Mouse (Mus musculus): ENCODE results near the gene Tle2. TPM values are rescaled to one million over a fixed set of nuclear protein-coding genes. Genes with fewer than 3 reads are reported as not detected.
A peak's percentile ranks its signal among the peaks of the same experiment; 100 is the strongest.

The Tle2 gene
- polyA plus RNA-seq, 1 experiment from 2014 or later, result 29.7 TPM

DNA sequence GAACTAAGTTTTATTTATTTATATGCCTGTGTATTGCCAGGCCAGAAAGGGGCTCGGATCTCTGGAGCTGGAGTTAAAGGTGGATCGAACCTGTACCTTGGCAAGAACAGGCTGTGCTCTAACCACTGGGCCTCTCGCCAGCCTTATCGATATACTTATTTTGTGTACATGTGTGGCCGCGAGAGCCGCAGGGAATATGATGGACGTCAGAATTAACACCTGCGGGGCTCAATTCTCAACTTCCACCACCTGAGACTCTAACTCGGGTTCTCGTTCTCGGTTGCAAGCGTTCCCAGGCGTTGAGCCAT lies 31.3 kb downstream of the Tle2 start:
- ATAC-seq (ENCODE audit: low FRiP score), result 0 out of 2 replicates have a peak, but pooled peaks have one; percentile 9
- Histone ChIP-seq H3K4me1 (replicated peaks; ENCODE audit: control insufficient read depth, insufficient read depth, low read length) (peaks cover 15% of the 10 kb centered on the region), H3K4me2 (replicated peaks) (peak overlapping the region; percentile 69), H3K27ac (peak overlapping the region; percentile 90), H3K9me3 (ENCODE audit: control insufficient read depth, low read length) (no peaks in the 10 kb centered on the region), H3K36me3 (replicated peaks; ENCODE audit: control insufficient read depth, insufficient read depth) (no peaks in the 10 kb centered on the region), H3K9ac (peak overlapping the region; percentile 57), H3K4me3 (replicated peaks; ENCODE audit: low read length) (peak overlapping the region; percentile 34), H3K27me3 (ENCODE audit: control insufficient read depth, insufficient read depth, low read length) (0 out of 2 replicates have a peak, but pooled peaks cover 5% of the 10 kb centered on the region)
- no peak for DNase-seq (ENCODE audit: low spot score)
- WGBS, result 1% methylated on average over 14 of the region's 14 CpGs

DNA sequence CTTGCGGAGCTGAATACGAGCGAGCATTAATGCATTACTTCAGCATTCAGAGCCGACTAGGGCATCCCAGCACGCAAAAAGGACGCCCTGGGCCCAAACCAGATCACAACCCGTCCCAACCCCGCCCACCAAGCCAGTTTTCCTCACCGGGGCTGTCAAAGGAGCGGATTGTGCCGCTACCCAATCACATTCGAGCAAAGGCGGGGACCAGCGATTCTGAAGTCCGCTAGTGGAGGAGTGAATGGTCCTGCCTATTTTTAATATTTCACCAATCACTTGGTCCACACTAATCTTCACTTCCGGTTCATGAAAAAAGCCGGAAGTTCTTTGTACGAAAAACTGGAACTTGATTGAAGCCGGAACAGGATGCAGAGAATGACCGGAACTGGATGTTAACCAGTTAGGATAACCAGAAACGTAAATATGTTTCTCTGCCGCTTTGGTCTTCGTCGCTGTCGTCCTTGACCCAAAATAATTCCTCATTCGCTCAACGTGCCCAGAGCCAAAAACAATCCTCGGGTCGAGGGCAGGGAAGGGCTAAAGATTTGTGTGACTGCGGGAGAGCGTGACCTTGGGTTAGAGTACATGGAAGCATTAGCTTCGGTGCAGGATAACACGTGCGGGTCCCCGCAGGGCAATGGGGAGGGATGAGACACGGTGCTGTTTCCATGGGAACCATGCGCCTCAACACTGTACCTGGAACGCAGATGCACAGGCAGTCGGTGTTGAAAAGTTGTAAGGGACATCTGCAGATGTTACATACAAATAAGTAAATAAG lies 31.8 kb downstream of the Tle2 start, which contains the start of gene BC025920:
BC025920 (plus strand) TSS at position 297 of the 778 bp plus-strand sequence.
- under 1% methylated on average over 39 of the region's 39 CpGs for WGBS
- DNase-seq (ENCODE audit: low spot score) (peak; percentile 93), ATAC-seq (ENCODE audit: low FRiP score) (peak; percentile 91)
- Histone ChIP-seq H3K27ac (peak within 1 kb of the TSS; percentile 90), H3K4me1 (replicated peaks; ENCODE audit: control insufficient read depth, insufficient read depth, low read length) (peaks cover 13% of the 10 kb centered on the region), H3K9me3 (ENCODE audit: control insufficient read depth, low read length) (no peaks in the 10 kb centered on the region), H3K9ac (peak within 1 kb of the TSS; percentile 64), H3K36me3 (replicated peaks; ENCODE audit: control insufficient read depth, insufficient read depth) (no peaks in the 10 kb centered on the region), H3K4me3 (replicated peaks; ENCODE audit: low read length) (peak within 1 kb of the TSS; percentile 46), H3K27me3 (ENCODE audit: control insufficient read depth, insufficient read depth, low read length) (0 out of 2 replicates have a peak, but pooled peaks cover 5% of the 10 kb centered on the region), H3K4me2 (replicated peaks) (peak within 1 kb of the TSS; percentile 80)

DNA sequence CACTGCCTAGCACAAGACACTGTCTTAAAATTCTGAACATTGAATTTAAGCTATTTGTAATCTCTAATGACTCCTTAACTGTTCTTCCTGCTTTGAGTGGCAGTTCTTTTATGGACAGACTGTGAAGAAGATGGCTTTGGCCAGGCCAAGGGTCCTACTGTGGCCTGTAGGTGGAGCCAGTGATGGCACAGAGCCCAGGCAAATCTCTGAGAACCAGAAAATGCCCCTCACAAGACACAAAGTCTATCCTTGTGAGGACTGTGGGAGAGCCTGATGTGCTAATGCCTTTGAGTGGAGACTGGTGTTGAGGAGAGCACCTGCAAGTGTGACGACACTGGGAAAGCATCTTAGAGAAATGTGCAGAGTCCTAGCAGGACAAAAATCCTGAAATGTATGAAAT lies 33.9 kb downstream of the Tle2 start:
- Histone ChIP-seq H3K36me3 (replicated peaks; ENCODE audit: control insufficient read depth, insufficient read depth) (no peaks in the 10 kb centered on the region), H3K4me2 (replicated peaks) (no peak overlapping the region), H3K9me3 (ENCODE audit: control insufficient read depth, low read length) (no peaks in the 10 kb centered on the region), H3K27me3 (ENCODE audit: control insufficient read depth, insufficient read depth, low read length) (no peaks in the 10 kb centered on the region), H3K27ac (no peak overlapping the region), H3K9ac (no peak overlapping the region), H3K4me3 (replicated peaks; ENCODE audit: low read length) (no peak overlapping the region), H3K4me1 (replicated peaks; ENCODE audit: control insufficient read depth, insufficient read depth, low read length) (peaks cover 13% of the 10 kb centered on the region)
- WGBS, result 94% methylated on average over 1 of the region's 1 CpGs
- ATAC-seq (ENCODE audit: low FRiP score), result no peak
- DNase-seq (ENCODE audit: low spot score), result no peak

DNA sequence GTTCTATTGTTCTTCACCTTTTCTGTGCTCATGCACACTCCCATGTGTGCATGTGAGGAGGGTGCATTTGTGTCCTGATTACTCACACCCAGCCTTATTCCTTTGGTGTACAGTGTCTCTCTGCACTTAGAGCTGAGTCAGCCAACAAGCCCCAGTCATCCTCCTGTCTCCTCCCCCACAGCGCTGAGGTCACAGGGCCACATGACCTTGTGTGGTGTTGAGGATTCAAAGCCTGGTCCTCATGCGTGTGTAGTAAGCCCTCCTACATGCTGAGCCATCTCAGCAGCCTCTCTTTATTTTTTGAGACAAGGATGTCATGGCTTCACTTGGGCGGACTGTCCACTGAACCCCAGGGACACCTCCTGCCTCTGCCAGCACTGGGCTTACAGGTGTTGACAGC lies 38.4 kb downstream of the Tle2 start:
- no peak overlapping the region for H3K27ac ChIP-seq
- no peaks in the 10 kb centered on the region for H3K4me1 ChIP-seq (replicated peaks; ENCODE audit: control insufficient read depth, insufficient read depth, low read length)
- ATAC-seq (ENCODE audit: low FRiP score) (no peak), DNase-seq (ENCODE audit: low spot score) (no peak)
- no peak overlapping the region for H3K4me3 ChIP-seq (replicated peaks; ENCODE audit: low read length)
- H3K9ac ChIP-seq, result no peak overlapping the region
- no peaks in the 10 kb centered on the region for H3K27me3 ChIP-seq (ENCODE audit: control insufficient read depth, insufficient read depth, low read length)
- WGBS, result 75% methylated on average over 3 of the region's 3 CpGs
- no peaks in the 10 kb centered on the region for H3K9me3 ChIP-seq (ENCODE audit: control insufficient read depth, low read length)
- no peak overlapping the region for H3K4me2 ChIP-seq (replicated peaks)
- no peaks in the 10 kb centered on the region for H3K36me3 ChIP-seq (replicated peaks; ENCODE audit: control insufficient read depth, insufficient read depth)

DNA sequence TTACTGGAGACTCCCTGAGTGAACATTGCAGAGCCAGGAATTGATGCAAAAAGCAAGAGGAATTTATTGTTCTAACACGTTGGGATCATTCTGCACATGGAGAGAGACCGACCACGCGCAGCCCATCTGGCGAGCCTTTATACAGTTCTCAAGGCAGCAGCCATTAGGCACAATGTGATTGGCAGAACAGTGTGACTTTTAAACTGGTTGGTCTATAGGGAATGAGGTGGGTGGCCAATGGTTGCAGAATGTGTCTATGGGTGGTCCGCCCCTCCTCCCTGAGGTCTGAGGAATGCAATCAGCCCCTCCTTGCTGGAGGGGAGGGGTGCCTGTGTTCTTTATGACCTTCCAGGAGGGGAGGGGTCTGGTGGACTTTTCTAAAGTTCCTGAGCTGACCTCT lies 41.1 kb downstream of the Tle2 start:
- Histone ChIP-seq H3K4me1 (replicated peaks; ENCODE audit: control insufficient read depth, insufficient read depth, low read length) (no peaks in the 10 kb centered on the region), H3K4me3 (replicated peaks; ENCODE audit: low read length) (no peak overlapping the region), H3K9ac (no peak overlapping the region), H3K27me3 (ENCODE audit: control insufficient read depth, insufficient read depth, low read length) (no peaks in the 10 kb centered on the region), H3K27ac (no peak overlapping the region), H3K4me2 (replicated peaks) (no peak overlapping the region), H3K9me3 (ENCODE audit: control insufficient read depth, low read length) (no peaks in the 10 kb centered on the region), H3K36me3 (replicated peaks; ENCODE audit: control insufficient read depth, insufficient read depth) (no peaks in the 10 kb centered on the region)
- 62% methylated on average over 6 of the region's 6 CpGs for WGBS
- no peak for ATAC-seq (ENCODE audit: low FRiP score)
- no peak for DNase-seq (ENCODE audit: low spot score)

DNA sequence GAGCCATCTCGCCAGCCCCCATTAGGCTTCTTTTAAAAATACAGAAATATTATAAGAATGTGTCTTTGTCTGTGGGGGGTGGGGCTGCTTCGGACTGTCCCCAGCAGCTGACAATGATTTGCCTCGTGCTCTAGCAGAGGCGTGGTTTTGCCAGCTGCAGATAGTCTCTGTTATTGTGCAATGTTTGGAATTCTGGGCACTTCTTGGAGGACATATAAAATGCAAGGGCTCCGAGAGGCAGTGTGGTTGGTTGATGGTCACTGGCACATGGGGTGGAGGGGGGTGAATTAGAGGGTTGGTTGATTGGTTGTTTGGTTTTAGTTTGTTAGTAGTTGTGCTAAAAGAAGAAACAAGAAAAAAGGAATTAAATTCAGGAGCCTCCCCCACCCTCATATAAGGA lies 45.6 kb downstream of the Tle2 start:
- Histone ChIP-seq H3K4me3 (replicated peaks; ENCODE audit: low read length) (no peak overlapping the region), H3K9ac (no peak overlapping the region), H3K9me3 (ENCODE audit: control insufficient read depth, low read length) (no peaks in the 10 kb centered on the region), H3K27me3 (ENCODE audit: control insufficient read depth, insufficient read depth, low read length) (no peaks in the 10 kb centered on the region), H3K27ac (no peak overlapping the region), H3K36me3 (replicated peaks; ENCODE audit: control insufficient read depth, insufficient read depth) (peaks cover 39% of the 10 kb centered on the region), H3K4me1 (replicated peaks; ENCODE audit: control insufficient read depth, insufficient read depth, low read length) (no peaks in the 10 kb centered on the region), H3K4me2 (replicated peaks) (no peak overlapping the region)
- DNase-seq (ENCODE audit: low spot score) (no peak), ATAC-seq (ENCODE audit: low FRiP score) (no peak)
- WGBS, result 93% methylated on average over 5 of the region's 5 CpGs

DNA sequence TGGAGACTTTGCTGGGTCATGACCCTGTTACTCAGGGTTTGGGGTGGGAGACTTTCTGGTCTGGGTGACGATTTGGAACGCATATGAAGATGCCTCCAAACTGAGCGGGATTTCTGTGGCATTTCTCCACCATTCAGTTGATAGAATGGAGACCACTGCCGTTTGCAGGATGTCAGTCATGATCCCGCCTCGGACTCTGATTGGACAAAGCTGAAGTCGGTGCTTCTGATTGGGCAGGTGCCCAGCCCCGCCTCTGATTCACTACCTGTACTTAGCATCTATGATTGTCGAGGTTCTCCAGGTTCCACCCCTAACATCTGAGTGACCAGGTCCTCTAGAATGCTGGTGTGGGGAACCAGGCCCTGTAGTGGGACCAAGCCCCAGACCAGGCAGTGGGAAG lies 46.4 kb downstream of the Tle2 start:
- Histone ChIP-seq H3K4me3 (replicated peaks; ENCODE audit: low read length) (no peak overlapping the region), H3K4me2 (replicated peaks) (no peak overlapping the region), H3K4me1 (replicated peaks; ENCODE audit: control insufficient read depth, insufficient read depth, low read length) (no peaks in the 10 kb centered on the region), H3K36me3 (replicated peaks; ENCODE audit: control insufficient read depth, insufficient read depth) (peaks cover 47% of the 10 kb centered on the region), H3K27me3 (ENCODE audit: control insufficient read depth, insufficient read depth, low read length) (no peaks in the 10 kb centered on the region), H3K27ac (no peak overlapping the region), H3K9me3 (ENCODE audit: control insufficient read depth, low read length) (no peaks in the 10 kb centered on the region), H3K9ac (no peak overlapping the region)
- DNase-seq (ENCODE audit: low spot score) (no peak), ATAC-seq (ENCODE audit: low FRiP score) (no peak)
- 60% methylated on average over 9 of the region's 9 CpGs for WGBS

DNA sequence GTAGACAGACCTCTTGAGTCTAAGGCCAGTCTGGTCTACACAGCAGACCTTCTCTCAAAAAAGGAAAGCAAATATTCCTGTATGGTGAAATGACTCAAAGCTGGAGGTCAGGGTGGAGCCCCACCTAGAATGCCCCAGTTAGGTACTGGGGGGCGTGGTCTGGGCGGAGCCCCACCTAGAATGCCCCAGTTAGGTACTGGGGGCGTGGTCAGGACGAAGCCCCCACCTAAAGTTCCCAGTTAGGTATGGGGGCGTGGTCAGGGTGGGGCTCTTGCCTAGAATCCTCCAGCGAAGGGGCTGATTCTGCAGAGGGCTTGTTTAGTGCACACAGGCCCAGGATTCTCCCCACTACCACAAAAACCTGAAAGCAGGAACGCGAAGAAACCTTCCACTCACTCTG lies 49.1 kb downstream of the Tle2 start:
- WGBS, result 60% methylated on average over 8 of the region's 8 CpGs
- Histone ChIP-seq H3K4me3 (replicated peaks; ENCODE audit: low read length) (no peak overlapping the region), H3K4me2 (replicated peaks) (no peak overlapping the region), H3K27ac (no peak overlapping the region), H3K9me3 (ENCODE audit: control insufficient read depth, low read length) (no peaks in the 10 kb centered on the region), H3K9ac (no peak overlapping the region), H3K27me3 (ENCODE audit: control insufficient read depth, insufficient read depth, low read length) (no peaks in the 10 kb centered on the region), H3K4me1 (replicated peaks; ENCODE audit: control insufficient read depth, insufficient read depth, low read length) (peaks cover 16% of the 10 kb centered on the region), H3K36me3 (replicated peaks; ENCODE audit: control insufficient read depth, insufficient read depth) (peaks cover 53% of the 10 kb centered on the region)
- no peak for DNase-seq (ENCODE audit: low spot score)
- no peak for ATAC-seq (ENCODE audit: low FRiP score)

DNA sequence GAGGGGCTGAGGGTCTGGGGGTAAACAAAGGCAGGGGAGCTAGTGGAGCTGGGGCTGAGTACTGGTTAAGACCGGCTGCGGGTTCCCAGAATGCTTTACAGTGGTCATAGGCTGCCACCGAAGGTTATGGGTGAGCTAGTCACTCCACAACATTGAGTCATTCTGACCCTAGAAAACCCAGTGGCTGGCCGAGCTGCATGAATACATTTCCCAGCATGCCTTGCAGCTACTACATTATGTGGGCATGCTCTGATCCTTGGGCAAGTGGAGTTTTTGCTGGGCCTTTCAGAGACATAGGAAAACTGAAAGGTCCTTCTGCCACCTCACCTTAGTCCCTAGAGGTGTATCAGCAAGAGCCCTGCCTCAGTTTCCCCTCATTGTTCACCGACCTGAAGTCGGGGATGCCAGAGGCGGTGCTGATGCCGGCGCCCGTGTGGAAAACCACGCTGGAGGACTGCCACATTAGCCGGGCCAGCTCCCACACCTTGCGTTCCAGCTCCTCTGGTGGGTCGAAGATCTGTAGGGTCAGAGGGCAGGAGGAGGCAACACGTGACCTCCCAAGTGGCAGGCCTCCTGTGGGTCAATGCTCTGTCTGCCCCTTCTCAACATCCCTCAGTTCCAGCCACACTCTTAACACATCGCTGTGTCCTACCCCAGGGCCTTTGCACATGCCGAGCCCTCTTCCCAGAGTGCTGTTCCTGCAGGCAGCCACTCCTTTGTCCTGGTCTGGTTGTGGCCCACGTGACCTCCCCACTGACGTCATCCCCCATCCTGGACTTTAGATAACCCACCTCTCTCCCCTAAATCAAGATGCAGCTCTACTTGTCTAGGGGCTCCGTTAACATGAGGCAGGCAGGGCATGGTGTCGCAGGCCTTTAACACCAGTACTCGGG lies 52.0 kb downstream of the Tle2 start:
- peak overlapping the region; percentile 88 for H3K9ac ChIP-seq
- ATAC-seq (ENCODE audit: low FRiP score) (no peak), DNase-seq (ENCODE audit: low spot score) (no peak)
- H3K27me3 ChIP-seq (ENCODE audit: control insufficient read depth, insufficient read depth, low read length), result no peaks in the 10 kb centered on the region
- 95% methylated on average over 22 of the region's 22 CpGs for WGBS
- peak overlapping the region; percentile 93 for H3K4me2 ChIP-seq (replicated peaks)
- peaks cover 17% of the 10 kb centered on the region for H3K4me1 ChIP-seq (replicated peaks; ENCODE audit: control insufficient read depth, insufficient read depth, low read length)
- peaks cover 46% of the 10 kb centered on the region for H3K36me3 ChIP-seq (replicated peaks; ENCODE audit: control insufficient read depth, insufficient read depth)
- peak overlapping the region; percentile 92 for H3K27ac ChIP-seq
- no peaks in the 10 kb centered on the region for H3K9me3 ChIP-seq (ENCODE audit: control insufficient read depth, low read length)
- peak overlapping the region; percentile 87 for H3K4me3 ChIP-seq (replicated peaks; ENCODE audit: low read length)
